Mouse (Mus musculus) embryonic facial prominence, embryonic 10.5 days (tissue): ENCODE data around the gene Clic1. TPM values are rescaled to one million over a fixed set of nuclear protein-coding genes. Genes with fewer than 3 reads are reported as not detected.
A peak's percentile ranks its signal among the peaks of the same experiment; 100 is the strongest.

Source experiments
- DNase-seq: peaks from one replicate; pipeline ENCODE4 v3.0.0-alpha.2; 2017; ENCODE audit warnings: low spot score
- H3K27ac ChIP-seq: fragments of 300-500 bp; sonication (generic); replicated peaks from 2 replicates; pipeline ENCODE4 v1.5.1; 2016; ENCODE audit warnings: mild to moderate bottlenecking
- H3K27me3 ChIP-seq: fragments of 300-500 bp; sonication (generic); replicated peaks from 2 replicates; pipeline ENCODE4 v1.6.1; 2016; ENCODE audit warnings: low read depth, mild to moderate bottlenecking; ENCODE audit not compliant: poor library complexity, severe bottlenecking
- H3K36me3 ChIP-seq: fragments of 300-500 bp; sonication (generic); replicated peaks from 2 replicates; pipeline ENCODE4 v1.6.1; 2016; ENCODE audit warnings: mild to moderate bottlenecking, moderate library complexity
- H3K4me1 ChIP-seq: fragments of 300-500 bp; sonication (generic); 2 replicates; pipeline ENCODE4 v1.6.1; 2016
- H3K4me3 ChIP-seq: fragments of 300-500 bp; sonication (generic); 2 replicates; pipeline ENCODE4 v1.5.1; 2016; ENCODE audit warnings: mild to moderate bottlenecking, moderate library complexity
- H3K9me3 ChIP-seq: fragments of 300-500 bp; sonication (generic); 2 replicates; pipeline ENCODE4 v1.6.1; 2016; ENCODE audit warnings: mild to moderate bottlenecking
- WGBS: fragments of 180-500 bp; shearing (Covaris S2); methylation state at CpG from one replicate; pipeline ENCODE4 v1.1.7; 2016; 5-methylcytosine and 5-hydroxymethylcytosine counted together
- polyA plus RNA-seq: library from polyadenylated mRNA; unstranded; fragments of >200 nt; fragmentation: Nextera tagmentation; extraction: Ambion mirVana; gene quantifications from 2 replicates; pipeline ENCODE4 v1.2.1, GENCODE M21; 2016

Clic1 gene
- polyA plus RNA-seq, 1 experiment from 2014 or later = 190 TPM

DNA sequence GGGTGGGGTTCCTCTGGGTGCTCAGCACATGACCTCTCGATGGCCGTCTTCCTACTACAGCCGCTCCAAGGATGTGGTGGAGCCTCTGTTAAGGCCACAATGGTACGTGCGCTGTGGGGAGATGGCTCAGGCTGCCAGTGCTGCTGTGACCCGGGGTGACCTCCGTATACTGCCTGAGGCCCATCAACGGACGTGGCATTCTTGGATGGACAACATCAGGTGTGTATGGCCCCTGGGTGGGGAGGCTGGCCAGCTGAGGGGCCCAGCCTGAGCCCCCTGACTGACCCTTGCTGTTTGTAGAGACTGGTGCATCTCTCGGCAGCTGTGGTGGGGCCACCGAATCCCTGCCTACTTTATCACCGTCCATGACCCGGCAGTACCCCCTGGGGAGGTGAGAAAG lies 37.3 kb upstream of the Clic1 start:
- H3K4me3 ChIP-seq = no peak overlapping the region
- H3K9me3 ChIP-seq = no peaks in the 10 kb centered on the region
- H3K27me3 ChIP-seq = no peaks in the 10 kb centered on the region
- H3K36me3 ChIP-seq = peaks cover 100% of the 10 kb centered on the region
- H3K4me1 ChIP-seq = no peaks in the 10 kb centered on the region
- no peak for DNase-seq
- H3K27ac ChIP-seq = no peak overlapping the region
- 88% methylated on average over 13 of the region's 13 CpGs for WGBS

GRCm38 (mm10) chr17:35013221-35013620 lies 36.5 kb upstream of the Clic1 start:
- no peak overlapping the region for H3K27ac ChIP-seq
- H3K9me3 ChIP-seq = no peaks in the 10 kb centered on the region
- peaks cover 97% of the 10 kb centered on the region for H3K36me3 ChIP-seq
- no peaks in the 10 kb centered on the region for H3K4me1 ChIP-seq
- H3K27me3 ChIP-seq = no peaks in the 10 kb centered on the region
- 81% methylated on average over 6 of the region's 6 CpGs for WGBS
- no peak for DNase-seq
- H3K4me3 ChIP-seq = no peak overlapping the region

- Histone ChIP-seq H3K36me3 (peaks cover 81% of the 10 kb centered on the region), H3K4me1 (no peaks in the 10 kb centered on the region), H3K4me3 (no peak overlapping the region), H3K27me3 (no peaks in the 10 kb centered on the region), H3K9me3 (no peaks in the 10 kb centered on the region), H3K27ac (no peak overlapping the region)
- no peak for DNase-seq
- 92% methylated on average over 16 of the region's 16 CpGs for WGBS
These were observed 34.5 kb upstream of the Clic1 start for GRCm38 (mm10) chr17:35015296-35015695.

DNA sequence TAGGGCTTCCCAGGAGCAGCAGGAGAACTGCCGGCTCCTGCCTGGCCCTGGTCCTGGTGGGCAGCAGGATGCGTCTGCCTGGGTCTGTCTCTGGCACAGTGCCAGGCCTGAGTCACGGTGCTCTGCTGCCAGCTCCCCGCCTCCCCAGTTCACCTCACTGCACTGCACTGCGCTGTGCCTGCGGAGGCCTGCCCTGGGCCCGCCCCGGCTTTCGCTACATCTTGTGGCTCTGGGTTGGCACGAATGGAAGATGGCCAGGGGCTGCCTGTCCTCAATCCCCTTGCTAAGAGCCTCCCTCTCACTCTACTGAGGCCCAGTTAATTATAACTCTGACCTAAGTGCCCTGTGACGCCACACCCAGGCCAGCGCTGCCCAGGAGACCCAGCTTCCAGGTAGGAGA lies 33.4 kb upstream of the Clic1 start, which contains the start of gene Vwa7:
TSS of gene Vwa7 (plus strand) at position 204 of the 400 bp plus-strand sequence.
- Histone ChIP-seq H3K27me3 (no peaks in the 10 kb centered on the region), H3K4me1 (peaks cover 7% of the 10 kb centered on the region), H3K36me3 (peaks cover 70% of the 10 kb centered on the region), H3K9me3 (no peaks in the 10 kb centered on the region), H3K4me3 (peak within 1 kb of the TSS; percentile 11; the same call in 1 of the 2 replicates), H3K27ac (peak within 1 kb of the TSS; percentile 16; the same call in 1 of the 2 replicates)
- WGBS = 88% methylated on average over 12 of the region's 12 CpGs
- DNase-seq = no peak

DNA sequence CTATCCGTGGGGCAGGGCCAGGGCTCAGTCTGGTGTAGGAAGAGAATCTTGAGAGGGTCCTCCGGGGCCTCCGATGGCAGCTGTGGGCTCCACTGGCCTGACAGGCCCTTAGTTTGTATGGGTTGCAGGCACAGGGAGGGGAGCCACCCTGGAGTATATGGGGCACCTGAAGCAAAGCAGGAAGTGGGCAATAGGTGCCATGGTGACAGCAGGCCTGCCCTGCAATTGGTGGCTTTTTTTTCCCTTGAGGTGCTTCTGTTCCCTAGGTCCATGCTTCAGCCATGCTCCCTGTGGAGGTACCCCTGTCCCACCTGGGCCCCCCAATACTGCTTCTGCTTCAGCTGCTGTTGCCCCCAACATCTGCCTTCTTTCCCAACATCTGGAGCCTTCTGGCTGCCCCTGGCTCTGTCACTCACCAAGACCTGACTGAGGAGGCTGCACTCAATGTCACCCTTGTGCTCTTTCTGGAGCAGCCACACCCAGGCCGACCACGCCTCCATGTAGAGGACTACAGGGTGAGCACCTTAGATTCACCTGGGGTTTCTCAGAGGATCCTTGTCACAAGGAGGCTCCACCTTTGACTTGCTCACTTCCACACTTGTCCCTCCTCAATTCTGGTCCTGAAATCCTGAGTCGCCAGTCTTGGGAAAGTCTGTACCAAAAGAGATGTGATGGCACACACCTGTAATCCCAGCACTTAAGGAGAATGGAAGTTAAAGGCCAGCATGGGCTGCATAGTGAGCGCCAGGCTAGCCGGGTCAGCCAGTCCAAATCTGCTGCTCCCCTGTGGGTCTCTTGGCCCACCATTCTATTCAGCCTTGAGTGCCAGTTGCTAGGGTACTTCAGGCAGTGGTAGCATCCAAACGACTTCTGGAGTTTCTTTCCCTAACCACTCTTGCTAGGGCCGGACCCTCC lies 32.7 kb upstream of the Clic1 start:
- H3K9me3 ChIP-seq = no peaks in the 10 kb centered on the region
- WGBS = 78% methylated on average over 10 of the region's 10 CpGs
- H3K27ac ChIP-seq = no peak overlapping the region
- H3K4me3 ChIP-seq = peak overlapping the region; percentile 11; the same call in 1 of the 2 replicates
- DNase-seq = no peak
- H3K27me3 ChIP-seq = no peaks in the 10 kb centered on the region
- peaks cover 14% of the 10 kb centered on the region for H3K4me1 ChIP-seq
- H3K36me3 ChIP-seq = peaks cover 63% of the 10 kb centered on the region

- no peaks in the 10 kb centered on the region for H3K9me3 ChIP-seq
- 0 out of 2 replicates have a peak overlapping the region, but pooled peaks have one; percentile 11 for H3K4me3 ChIP-seq
- DNase-seq = no peak
- no peaks in the 10 kb centered on the region for H3K27me3 ChIP-seq
- no peak overlapping the region for H3K27ac ChIP-seq
- H3K4me1 ChIP-seq = peaks cover 15% of the 10 kb centered on the region
- WGBS = 74% methylated on average over 14 of the region's 14 CpGs
- peaks cover 57% of the 10 kb centered on the region for H3K36me3 ChIP-seq
These were observed 32.1 kb upstream of the Clic1 start for GRCm38 (mm10) chr17:35017706-35018030.

GRCm38 (mm10) chr17:35018171-35018570 lies 31.6 kb upstream of the Clic1 start:
- 0 out of 2 replicates have a peak overlapping the region, but pooled peaks have one; percentile 3 for H3K27ac ChIP-seq
- WGBS = 86% methylated on average over 3 of the region's 3 CpGs
- H3K4me3 ChIP-seq = no peak overlapping the region
- no peaks in the 10 kb centered on the region for H3K27me3 ChIP-seq
- no peaks in the 10 kb centered on the region for H3K9me3 ChIP-seq
- DNase-seq = no peak
- peaks cover 52% of the 10 kb centered on the region for H3K36me3 ChIP-seq
- peaks cover 16% of the 10 kb centered on the region for H3K4me1 ChIP-seq

DNA sequence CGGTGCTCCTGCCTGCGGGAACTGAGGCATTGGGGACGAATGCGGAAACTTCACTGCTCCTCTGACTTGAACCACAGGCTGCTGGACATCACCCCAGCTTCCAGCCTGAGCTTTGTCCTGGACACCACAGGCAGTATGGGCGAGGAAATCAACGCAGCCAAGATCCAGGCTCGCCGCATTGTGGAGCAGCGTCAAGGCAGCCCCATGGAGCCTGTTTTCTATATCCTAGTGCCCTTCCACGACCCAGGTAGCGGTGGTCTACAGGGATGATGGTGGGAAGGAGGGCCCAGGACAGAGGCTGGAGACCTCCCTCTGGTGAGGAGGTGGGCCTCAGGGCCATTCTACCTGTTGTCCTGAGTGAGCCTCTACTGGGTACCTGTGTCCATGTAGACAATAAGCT lies 29.9 kb upstream of the Clic1 start:
- no peaks in the 10 kb centered on the region for H3K27me3 ChIP-seq

DNA sequence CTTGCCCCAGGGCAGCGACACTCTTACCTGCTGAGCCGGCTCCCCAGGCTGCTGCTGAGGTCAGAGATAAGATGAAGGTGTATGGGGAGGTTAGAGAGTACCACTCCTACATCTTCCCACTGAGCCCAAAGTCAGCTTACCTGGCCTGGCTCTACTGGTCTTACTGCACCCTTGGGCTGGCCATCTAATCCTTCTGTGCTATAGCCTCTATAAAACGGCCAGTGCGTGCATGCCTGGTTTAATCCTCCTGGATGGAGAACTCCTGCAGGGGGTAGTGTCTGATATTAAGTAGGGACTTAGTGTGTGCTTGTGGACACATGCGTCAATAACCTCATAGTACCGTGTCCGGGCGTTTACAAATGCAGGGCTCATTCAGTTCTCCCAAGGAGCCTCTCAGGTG lies 29.2 kb upstream of the Clic1 start:
- WGBS = 86% methylated on average over 8 of the region's 8 CpGs
- no peak for DNase-seq
- peak overlapping the region; percentile 41; the same call in 1 of the 2 replicates for H3K4me3 ChIP-seq
- H3K36me3 ChIP-seq = peaks cover 28% of the 10 kb centered on the region
- no peak overlapping the region for H3K27ac ChIP-seq
- H3K4me1 ChIP-seq = peaks cover 37% of the 10 kb centered on the region
- H3K9me3 ChIP-seq = no peaks in the 10 kb centered on the region
- no peaks in the 10 kb centered on the region for H3K27me3 ChIP-seq

More for the DNA sequence above, 29.9 kb upstream of the Clic1 start:
- no peak overlapping the region for H3K27ac ChIP-seq
- 82% methylated on average over 11 of the region's 11 CpGs for WGBS
- peaks cover 33% of the 10 kb centered on the region for H3K4me1 ChIP-seq
- peaks cover 35% of the 10 kb centered on the region for H3K36me3 ChIP-seq
- peak overlapping the region; percentile 25; the same call in 1 of the 2 replicates for H3K4me3 ChIP-seq
- no peak for DNase-seq
- no peaks in the 10 kb centered on the region for H3K9me3 ChIP-seq

DNA sequence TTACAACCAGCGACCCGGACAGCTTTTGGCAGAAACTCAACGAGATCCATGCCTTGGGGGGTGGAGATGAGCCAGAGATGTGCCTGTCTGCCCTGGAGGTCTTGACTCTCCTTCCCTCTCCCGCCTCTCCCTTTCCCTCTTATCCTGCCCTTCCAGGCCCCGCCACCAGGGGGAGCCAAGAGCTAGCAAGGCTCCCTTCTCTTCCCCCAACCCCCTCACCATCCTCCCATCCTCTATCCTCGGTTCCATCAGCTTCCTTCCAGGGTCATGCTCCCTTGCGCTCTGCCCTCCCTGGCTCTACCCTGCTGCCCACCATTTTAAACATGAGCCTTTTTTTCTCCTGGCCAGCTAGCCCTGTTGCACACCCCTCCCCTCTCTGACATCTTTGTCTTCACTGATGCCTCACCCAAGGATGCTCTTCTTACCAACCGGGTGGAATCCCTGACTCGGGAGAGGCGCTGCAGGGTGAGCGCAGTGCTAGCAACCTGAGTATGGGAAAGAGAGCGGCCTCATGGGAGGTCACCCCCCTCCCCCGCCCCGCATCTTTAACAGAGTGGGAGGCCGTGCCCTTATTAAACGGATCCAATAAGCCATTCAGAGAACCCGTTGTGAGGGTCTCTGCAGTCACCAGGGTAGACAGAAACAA lies 28.5 kb upstream of the Clic1 start:
- peak; percentile 92 for DNase-seq
- no peaks in the 10 kb centered on the region for H3K9me3 ChIP-seq
- H3K4me1 ChIP-seq = peaks cover 44% of the 10 kb centered on the region

DNA sequence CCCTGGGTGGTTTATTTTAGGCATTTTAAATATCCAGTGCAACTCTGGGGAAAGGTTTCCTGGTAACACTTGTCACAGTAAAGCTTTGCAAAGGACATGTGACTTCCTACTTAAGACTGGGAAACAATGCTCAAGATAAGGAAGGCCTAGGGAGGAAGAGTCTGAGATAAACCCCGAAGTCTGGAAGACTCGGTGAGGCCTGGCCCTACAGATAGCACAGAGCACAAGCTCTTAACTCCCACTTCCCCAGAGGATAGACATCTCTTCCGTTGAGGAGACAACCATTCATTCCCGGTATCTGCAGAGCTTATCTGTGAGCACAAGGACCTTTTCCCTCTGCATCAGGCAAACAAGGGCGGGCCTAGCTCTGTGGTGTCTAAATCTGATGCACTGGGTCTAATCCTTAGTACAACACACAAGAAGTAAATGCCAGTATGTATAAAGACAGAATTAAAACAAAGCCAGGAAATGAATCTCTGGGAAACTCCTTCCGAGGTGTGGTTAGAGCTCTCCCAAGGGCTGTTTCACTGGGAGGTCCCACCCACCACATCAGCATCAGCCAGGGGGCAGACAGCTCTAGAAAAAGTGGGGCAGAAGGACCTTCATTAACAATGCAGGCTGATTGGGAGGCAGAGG lies 27.8 kb upstream of the Clic1 start:
- H3K36me3 ChIP-seq = peaks cover 14% of the 10 kb centered on the region
- H3K27me3 ChIP-seq = no peaks in the 10 kb centered on the region
- WGBS = 68% methylated on average over 6 of the region's 6 CpGs
- no peak for DNase-seq
- peak overlapping the region; percentile 78 for H3K27ac ChIP-seq
- H3K4me3 ChIP-seq = peak overlapping the region; percentile 41
- peaks cover 51% of the 10 kb centered on the region for H3K4me1 ChIP-seq
- no peaks in the 10 kb centered on the region for H3K9me3 ChIP-seq

More for the DNA sequence above, 28.5 kb upstream of the Clic1 start:
- peak overlapping the region; percentile 78 for H3K27ac ChIP-seq
- H3K36me3 ChIP-seq = peaks cover 21% of the 10 kb centered on the region
- no peaks in the 10 kb centered on the region for H3K27me3 ChIP-seq
- WGBS = 5% methylated on average over 17 of the region's 17 CpGs
- peak overlapping the region; percentile 41 for H3K4me3 ChIP-seq

- H3K27ac ChIP-seq = no peak overlapping the region
- H3K4me1 ChIP-seq = peaks cover 57% of the 10 kb centered on the region
- H3K4me3 ChIP-seq = no peak overlapping the region
- H3K27me3 ChIP-seq = no peaks in the 10 kb centered on the region
- DNase-seq = no peak
- peaks cover 7% of the 10 kb centered on the region for H3K36me3 ChIP-seq
- no peaks in the 10 kb centered on the region for H3K9me3 ChIP-seq
- 94% methylated on average over 8 of the region's 8 CpGs for WGBS
These were observed 27.2 kb upstream of the Clic1 start for GRCm38 (mm10) chr17:35022541-35023060.
